Mouse (Mus musculus): ENCODE data around the gene Gm11239. TPM values are rescaled to one million over a fixed set of nuclear protein-coding genes. Genes with fewer than 3 reads are reported as not detected.
"Not testable (repeated sequence)": the region's sequence is repeated elsewhere in the genome, so short reads cannot be mapped to it uniquely, and the experiment has no call there.

The Gm11239 gene
- not detected for total RNA-seq (2022)

GRCm38 (mm10) chr4:73668054-73668453 is at the start of gene Gm11239:
Gene Gm11239 (plus strand): TSS chr4:73668354.
- DNase-seq (ENCODE audit: low spot score in 2 of 2): not testable (repeated sequence)

DNA sequence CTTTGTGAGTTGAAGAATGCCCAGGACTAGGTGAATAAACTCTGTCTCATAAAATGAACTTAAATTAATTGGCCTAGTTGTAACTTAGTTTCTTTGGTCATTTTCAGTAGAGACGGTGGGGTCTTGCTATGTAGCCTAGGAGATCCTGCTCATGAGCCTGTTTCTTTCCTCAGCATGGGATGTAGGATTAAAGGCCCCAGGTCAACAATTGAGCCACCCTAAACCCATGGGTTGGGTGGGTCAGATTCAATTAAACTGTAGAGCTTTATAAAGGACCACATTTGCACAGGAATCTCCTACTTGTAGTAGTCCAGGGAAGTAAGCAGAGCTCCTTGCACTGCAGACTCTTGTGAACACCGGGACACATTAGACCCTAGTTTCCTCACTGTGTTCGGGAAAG is 45.5 kb upstream of the Gm11239 start, which contains the start of gene Gm11237:
Gene Gm11237, plus strand, starts transcription at position 301 of the 400 bp plus-strand sequence.
- not testable (repeated sequence) for DNase-seq (ENCODE audit: low spot score in 2 of 2)

- not testable (repeated sequence) for DNase-seq (ENCODE audit: low spot score in 2 of 2)
These were observed 30.3 kb upstream of the Gm11239 start, which contains the start of gene Gm11236 for GRCm38 (mm10) chr4:73637821-73638220. Gene Gm11236 (plus strand): TSS chr4:73638121.

DNA sequence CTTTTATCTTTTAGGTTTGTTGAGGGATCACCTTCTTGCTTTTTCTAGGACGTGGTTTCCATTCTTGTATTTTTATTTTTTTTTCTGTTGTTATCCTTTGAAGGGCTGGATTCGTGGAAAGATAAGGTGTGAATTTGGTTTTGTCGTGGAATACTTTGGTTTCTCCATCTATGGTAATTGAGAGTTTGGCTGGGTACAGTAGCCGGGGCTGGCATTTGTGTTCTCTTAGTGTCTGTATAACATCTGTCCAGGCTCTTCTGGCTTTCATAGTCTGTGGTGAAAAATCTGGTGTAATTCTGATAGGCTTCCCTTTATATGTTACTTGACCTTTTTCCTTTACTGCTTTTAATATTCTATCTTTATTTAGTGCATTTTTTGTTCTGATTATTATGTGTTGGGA is 6.3 kb upstream of the Gm11239 start:
- not testable (repeated sequence) for DNase-seq (ENCODE audit: low spot score in 2 of 2)

GRCm38 (mm10) chr4:73683216-73683615 is 15.1 kb downstream of the Gm11239 start, which contains the start of gene Gm428:
Gene Gm428 (plus strand): TSS chr4:73683516.
- not testable (repeated sequence) for DNase-seq (ENCODE audit: low spot score in 2 of 2)

DNA sequence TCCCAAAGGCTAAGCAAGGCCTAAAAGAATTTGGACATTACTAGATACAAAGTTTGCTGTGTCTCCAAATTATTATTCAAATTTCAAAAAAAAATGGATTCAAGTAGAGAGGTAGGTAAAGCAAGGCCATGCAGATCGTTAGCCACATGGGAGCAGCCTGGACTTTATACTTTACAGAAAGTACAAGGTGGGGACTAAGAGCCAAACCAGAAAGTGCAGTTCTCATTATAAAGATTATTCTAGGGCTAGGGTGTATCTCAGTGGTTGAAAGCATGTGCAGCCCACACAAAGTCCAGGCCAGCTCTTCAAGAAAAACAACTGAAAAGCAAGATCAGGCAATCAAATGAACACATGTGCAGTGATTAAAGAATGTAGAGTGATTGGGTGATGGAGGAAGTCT is 50.6 kb downstream of the Gm11239 start:
- DNase-seq (ENCODE audit: low spot score in 2 of 2): no peak

GRCm38 (mm10) chr4:73719819-73720218 is 51.7 kb downstream of the Gm11239 start:
- DNase-seq (ENCODE audit: low spot score in 2 of 2): no peak

Other genes with a start within 250 kb of the Gm11239 start
- not detected for gene Gm11238, start 60.5 kb upstream of the Gm11239 start, total RNA-seq (2022)
- not detected for gene Gm11237, start 45.4 kb upstream of the Gm11239 start, total RNA-seq (2022)
- gene Gm11236, start 30.2 kb upstream of the Gm11239 start, total RNA-seq (2022): not detected
- gene Gm428, start 15.2 kb downstream of the Gm11239 start, total RNA-seq (2022): not detected
- gene Rasef, start 122.6 kb downstream of the Gm11239 start, total RNA-seq (2022): not detected
- gene Gm11758, start 207.9 kb downstream of the Gm11239 start, total RNA-seq (2022): not detected
- not detected for gene Gm11757, start 222.8 kb downstream of the Gm11239 start, total RNA-seq (2022)
- gene Gm13871, start 237.6 kb downstream of the Gm11239 start, total RNA-seq (2022): not detected